Comparison of ENCODE assay signal across 22 mouse cellular contexts in genomic region chr7:67035661-67036060, GRCm38 (mm10).
DNase-seq lines count a peak whose midpoint lies in the region; ATAC-seq and TF ChIP-seq lines count a peak whose summit lies in the region.
"Had no signal": no experiment of that assay in that cellular context is flagged by ENCODE, and none has a peak within 500 bp of the region (broad histone marks: within the 10 kb centered on the region; RNA-seq: fewer than 3 reads in every experiment).

No protein-coding gene starts in this region.

- no peaks in the 10 kb centered on the region for H3K27me3 ChIP-seq in heart, embryonic 10.5 days (ENCODE audit: insufficient read depth, poor library complexity, severe bottlenecking)
- H3K27me3 ChIP-seq in stomach, postnatal 0 days (ENCODE audit: control insufficient read depth, insufficient read depth, low read length): no peaks in the 10 kb centered on the region
- H3K27me3 ChIP-seq: embryonic facial prominence, embryonic 12.5 days; forebrain, embryonic 13.5 days; forebrain, embryonic 15.5 days had no signal

- no peak overlapping the region for H3K9ac ChIP-seq in stomach, postnatal 0 days (ENCODE audit: low read length)
- H3K9ac ChIP-seq: embryonic facial prominence, embryonic 12.5 days; forebrain, embryonic 13.5 days; forebrain, embryonic 15.5 days had no signal

- H3K36me3 ChIP-seq in heart, embryonic 10.5 days: no peaks in the 10 kb centered on the region
- no peaks in the 10 kb centered on the region for H3K36me3 ChIP-seq in stomach, postnatal 0 days (ENCODE audit: control insufficient read depth, insufficient read depth, low read length)
- H3K36me3 ChIP-seq: embryonic facial prominence, embryonic 10.5 days; embryonic facial prominence, embryonic 12.5 days; forebrain, embryonic 15.5 days; G1E had no signal

- TF ChIP-seq CTCF in stomach, postnatal 0 days (IDR thresholded peaks at IDR 0.05; ENCODE audit: low read depth): no peak

- H3K27ac ChIP-seq in heart, embryonic 10.5 days: no peak overlapping the region
- no peak overlapping the region for H3K27ac ChIP-seq in stomach, postnatal 0 days (replicated peaks)
- H3K27ac ChIP-seq: embryonic facial prominence, embryonic 10.5 days; embryonic facial prominence, embryonic 12.5 days; forebrain, embryonic 13.5 days; forebrain, embryonic 15.5 days had no signal

- no peaks in the 10 kb centered on the region for H3K9me3 ChIP-seq in heart, embryonic 10.5 days
- no peaks in the 10 kb centered on the region for H3K9me3 ChIP-seq in stomach, postnatal 0 days (ENCODE audit: control insufficient read depth, low read length)
- H3K9me3 ChIP-seq: embryonic facial prominence, embryonic 10.5 days; embryonic facial prominence, embryonic 12.5 days; forebrain, embryonic 13.5 days; forebrain, embryonic 15.5 days had no signal

- no peak for TF ChIP-seq EP300 in stomach, postnatal 0 days (optimal IDR thresholded peaks at IDR 0.05)

- no peak for ATAC-seq in stomach, postnatal 0 days (ENCODE audit: low FRiP score, low TSS enrichment)
- ATAC-seq: activated CD4-positive, CD25-positive, alpha-beta regulatory T cell, adult 4 months; CD4-positive, CD25-positive, alpha-beta regulatory T cell, adult 4 months; forebrain, embryonic 13.5 days; forebrain, embryonic 15.5 days; Patski had no signal

- H3K4me1 ChIP-seq in heart, embryonic 10.5 days: peaks cover 35% of the 10 kb centered on the region
- no peaks in the 10 kb centered on the region for H3K4me1 ChIP-seq in stomach, postnatal 0 days (replicated peaks; ENCODE audit: control insufficient read depth, insufficient read depth)
- H3K4me1 ChIP-seq: embryonic facial prominence, embryonic 12.5 days; forebrain, embryonic 13.5 days; forebrain, embryonic 15.5 days had no signal

- WGBS in heart, embryonic 10.5 days: 87% methylated on average over 5 of the region's 5 CpGs
- WGBS in stomach, postnatal 0 days: 90% methylated on average over 5 of the region's 5 CpGs

- peak; percentile 86 for DNase-seq in heart, adult 11 months
- DNase-seq in heart, postnatal 4 days: no peak
- DNase-seq in heart, embryonic 10.5 days (ENCODE audit: low spot score): peak; percentile 61
- no peak for DNase-seq in heart, adult 18-20 months
- DNase-seq in stomach, postnatal 0 days (ENCODE audit: low spot score): peak; percentile 2
- DNase-seq: adrenal gland, adult 8-10 months; adrenal gland, postnatal 14 days; adrenal gland, postnatal 36 days; B cell, adult 2 months; cerebellum, adult 11-12 months; cerebellum, adult 2 months; cerebellum, adult 9-10 months; cerebellum, postnatal 10 days; cerebellum, postnatal 25 days had no signal

- no peak overlapping the region for H3K4me2 ChIP-seq in stomach, postnatal 0 days (replicated peaks; ENCODE audit: low read depth)
- H3K4me2 ChIP-seq: embryonic facial prominence, embryonic 12.5 days; forebrain, embryonic 13.5 days; forebrain, embryonic 15.5 days had no signal

- no peak overlapping the region for H3K4me3 ChIP-seq in heart, embryonic 10.5 days
- H3K4me3 ChIP-seq in stomach, postnatal 0 days (ENCODE audit: low read depth, low read length): no peak overlapping the region
- H3K4me3 ChIP-seq: embryonic facial prominence, embryonic 10.5 days; embryonic facial prominence, embryonic 12.5 days; forebrain, embryonic 13.5 days; forebrain, embryonic 15.5 days had no signal

Comparison
In these comparisons a context has a peak if more than half of its experiments do, and no peak if none do; other contexts are left out.
1. DNase-seq: peak in heart, adult 11 months (single experiment), heart, embryonic 10.5 days (single experiment) and stomach, postnatal 0 days (single experiment); none in heart, postnatal 4 days (single experiment) and heart, adult 18-20 months (0 of 2).